Comparison of ENCODE assay signal across 8 mouse cellular contexts in genomic region chr8:83290176-83290575, GRCm38 (mm10). TPM values are rescaled to one million over a fixed set of nuclear protein-coding genes. Genes with fewer than 3 reads are reported as not detected.
DNase-seq lines count a peak whose midpoint lies in the region; ATAC-seq lines count a peak whose summit lies in the region.

Gene Ucp1 (plus strand): TSS chr8:83290352.

- peak within 1 kb of the TSS; percentile 54 for H3K4me3 ChIP-seq in heart, embryonic 10.5 days
- H3K4me3 ChIP-seq in embryonic facial prominence, embryonic 10.5 days, result peak within 1 kb of the TSS; percentile 52
- peak within 1 kb of the TSS; percentile 30 for H3K4me3 ChIP-seq in intestine, embryonic 15.5 days (replicated peaks)
- H3K4me3 ChIP-seq in neural tube, embryonic 12.5 days, result no peak within 1 kb of the TSS

- DNase-seq in heart, embryonic 10.5 days (ENCODE audit: low spot score), result no peak
- DNase-seq in heart, adult 9 months (ENCODE audit: low spot score in 2 of 2), result no peak
- DNase-seq in ES-CJ7 (ENCODE audit: low read depth, low spot score), result peak; percentile 44
- peak; percentile 28 for DNase-seq in embryonic facial prominence, embryonic 10.5 days (ENCODE audit: low spot score)
- DNase-seq in right cerebral cortex, postnatal 25 days, result no peak
- no peak for DNase-seq in adipocyte (ENCODE audit: low spot score)

- peaks cover 36% of the 10 kb centered on the region for H3K27me3 ChIP-seq in heart, embryonic 10.5 days (ENCODE audit: insufficient read depth, poor library complexity, severe bottlenecking)
- peaks cover 39% of the 10 kb centered on the region for H3K27me3 ChIP-seq in embryonic facial prominence, embryonic 10.5 days (replicated peaks; ENCODE audit: low read depth, poor library complexity, severe bottlenecking)
- peaks cover 14% of the 10 kb centered on the region for H3K27me3 ChIP-seq in intestine, embryonic 15.5 days (replicated peaks)
- H3K27me3 ChIP-seq in neural tube, embryonic 12.5 days (replicated peaks), result peaks cover 15% of the 10 kb centered on the region

- H3K27ac ChIP-seq in heart, embryonic 10.5 days, result no peak within 1 kb of the TSS
- no peak within 1 kb of the TSS for H3K27ac ChIP-seq in embryonic facial prominence, embryonic 10.5 days (replicated peaks)
- H3K27ac ChIP-seq in intestine, embryonic 15.5 days, result no peak within 1 kb of the TSS
- H3K27ac ChIP-seq in neural tube, embryonic 12.5 days, result no peak within 1 kb of the TSS

- H3K36me3 ChIP-seq in heart, embryonic 10.5 days, result no peaks in the 10 kb centered on the region
- H3K36me3 ChIP-seq in embryonic facial prominence, embryonic 10.5 days (replicated peaks), result no peaks in the 10 kb centered on the region
- H3K36me3 ChIP-seq in intestine, embryonic 15.5 days, result no peaks in the 10 kb centered on the region
- no peaks in the 10 kb centered on the region for H3K36me3 ChIP-seq in neural tube, embryonic 12.5 days

- peak within 1 kb of the TSS; percentile 63 for H3K4me2 ChIP-seq in intestine, embryonic 15.5 days (replicated peaks)
- H3K4me2 ChIP-seq in neural tube, embryonic 12.5 days (replicated peaks), result peak within 1 kb of the TSS; percentile 45

- H3K4me1 ChIP-seq in heart, embryonic 10.5 days, result peaks cover 10% of the 10 kb centered on the region
- H3K4me1 ChIP-seq in embryonic facial prominence, embryonic 10.5 days, result peaks cover 12% of the 10 kb centered on the region
- 0 out of 2 replicates have a peak, but pooled peaks cover 5% of the 10 kb centered on the region for H3K4me1 ChIP-seq in intestine, embryonic 15.5 days (replicated peaks)
- H3K4me1 ChIP-seq in neural tube, embryonic 12.5 days, result peaks cover 7% of the 10 kb centered on the region

- H3K9me3 ChIP-seq in heart, embryonic 10.5 days, result no peaks in the 10 kb centered on the region
- no peaks in the 10 kb centered on the region for H3K9me3 ChIP-seq in embryonic facial prominence, embryonic 10.5 days
- H3K9me3 ChIP-seq in intestine, embryonic 15.5 days, result no peaks in the 10 kb centered on the region
- no peaks in the 10 kb centered on the region for H3K9me3 ChIP-seq in neural tube, embryonic 12.5 days

- WGBS in heart, embryonic 10.5 days, result 1% methylated on average over 20 of the region's 20 CpGs
- 2% methylated on average over 20 of the region's 20 CpGs for WGBS in embryonic facial prominence, embryonic 10.5 days
- WGBS in intestine, embryonic 15.5 days, result 3% methylated on average over 20 of the region's 20 CpGs
- 5% methylated on average over 20 of the region's 20 CpGs for WGBS in neural tube, embryonic 12.5 days

- H3K9ac ChIP-seq in intestine, embryonic 15.5 days, result no peak within 1 kb of the TSS
- H3K9ac ChIP-seq in neural tube, embryonic 12.5 days, result no peak within 1 kb of the TSS

- ATAC-seq in intestine, embryonic 15.5 days, result peak; percentile 41; the same call in 1 of the 2 replicates
- ATAC-seq in neural tube, embryonic 12.5 days (ENCODE audit: low FRiP score, low read depth), result no peak

RNA-seq across cellular contexts. Expression of gene Ucp1, which starts in this region (rescaled TPM):
- polyA plus RNA-seq in heart, embryonic 10.5 days (2016; fragmentation: Nextera tagmentation; extraction: Ambion mirVana), result not detected in 2 replicates
- 0.09 TPM in 1 of 2 replicates, not detected in the other for polyA plus RNA-seq in embryonic facial prominence, embryonic 10.5 days (2016; fragmentation: Nextera tagmentation; extraction: Ambion mirVana)
- polyA plus RNA-seq in intestine, embryonic 15.5 days (2015; fragmentation: Nextera tagmentation; extraction: Ambion mirVana), result not detected in 2 replicates
- 0.15 TPM in 2 replicates for polyA plus RNA-seq in neural tube, embryonic 12.5 days (2016; fragmentation: Nextera tagmentation; extraction: Ambion mirVana)

Comparison
In these comparisons a context has a peak if more than half of its experiments do, and no peak if none do; other contexts are left out.
1. Peak in DNase-seq and H3K4me3 ChIP-seq in embryonic facial prominence, embryonic 10.5 days; RNA of the gene not detected or under 1 TPM.
2. Peak in ATAC-seq, H3K4me3 ChIP-seq and H3K4me2 ChIP-seq in intestine, embryonic 15.5 days; RNA of the gene not detected or under 1 TPM.